Mouse (Mus musculus): ENCODE data around the gene Lpar1.

DNA sequence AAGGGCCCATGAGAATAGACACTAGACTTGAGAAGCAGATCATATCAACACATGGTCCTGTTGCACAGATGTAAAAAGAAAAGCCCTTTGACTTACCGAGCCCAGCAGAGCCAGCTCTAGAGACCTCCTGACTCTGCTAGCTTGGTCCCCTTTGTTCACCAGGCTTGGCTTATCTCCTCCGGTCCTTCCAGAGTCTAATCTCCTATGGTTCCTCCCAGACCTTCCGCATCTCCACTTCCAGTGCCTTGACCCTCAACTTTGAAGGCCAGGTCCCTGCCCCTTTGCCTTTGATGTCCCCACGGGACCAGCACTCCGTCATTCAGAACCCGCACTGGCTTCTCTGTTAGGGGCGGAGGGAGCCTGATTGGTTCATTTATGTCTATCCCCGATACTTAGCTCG, 6.0 kb downstream of the Lpar1 start:
- TF ChIP-seq CTCF (IDR thresholded peaks at IDR 0.05; ENCODE audit: low read depth) (no peak), EP300 (IDR thresholded peaks at IDR 0.05; ENCODE audit: low read depth) (no peak)
